Mouse (Mus musculus) layer of hippocampus, adult 9-11 months (tissue): ENCODE measurements around the gene Casp7.

Source experiments
- DNase-seq: peaks from one replicate; pipeline ENCODE4 v3.0.0; 2022

Casp7 gene

DNA sequence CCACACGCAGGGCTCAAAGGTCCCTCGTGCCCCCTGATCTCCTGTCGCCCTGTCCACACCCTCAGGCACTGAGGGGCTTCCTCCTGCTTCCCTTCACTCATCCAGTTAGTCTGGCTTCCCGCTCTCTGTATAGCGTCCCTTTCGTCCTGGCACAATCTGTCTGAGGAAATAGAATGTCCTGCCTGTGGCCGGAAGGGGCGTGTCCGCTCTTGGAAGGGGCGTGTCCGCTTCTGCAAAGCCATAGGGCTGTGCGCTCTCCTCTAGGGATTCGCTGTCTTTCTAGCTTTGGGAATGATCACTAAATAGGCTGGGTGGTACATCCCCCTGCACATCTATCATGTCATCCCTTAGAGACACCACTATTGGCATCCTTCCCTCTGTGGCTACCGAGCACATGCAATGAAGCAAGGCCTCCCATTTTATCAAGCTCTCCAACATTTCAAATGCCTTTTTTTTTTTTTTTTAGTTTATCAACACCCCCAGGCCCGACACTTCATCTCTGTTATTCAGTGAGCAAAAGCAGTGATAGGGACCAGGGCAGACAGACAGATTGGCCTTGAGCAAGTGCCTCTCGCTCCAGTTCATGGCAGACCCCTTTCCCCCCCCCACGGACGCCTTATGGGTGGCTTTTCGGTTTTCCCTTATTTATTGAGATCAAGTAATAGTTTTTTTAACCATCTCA lies 78.1 kb downstream of the Casp7 start:
- DNase-seq = no peak

DNA sequence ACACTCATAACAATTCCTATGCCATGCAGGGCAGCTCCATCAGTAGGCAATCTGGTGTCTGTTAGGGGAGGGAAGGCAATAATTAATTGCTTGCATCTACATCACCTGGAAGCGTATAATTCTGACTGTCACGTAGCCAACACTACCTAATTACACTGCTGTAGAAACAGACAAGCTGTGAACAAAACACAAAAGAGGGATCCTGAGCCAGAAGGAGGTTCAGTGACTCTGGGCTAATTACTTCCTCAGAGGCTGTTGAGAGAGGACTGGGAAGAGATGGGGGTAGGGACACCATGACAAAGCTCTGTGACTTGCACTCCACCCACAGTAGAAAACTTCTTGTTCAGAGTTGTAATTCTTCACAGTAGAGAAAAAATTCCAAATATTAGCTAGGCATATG lies 79.6 kb downstream of the Casp7 start:
- peak; percentile 21 for DNase-seq

DNA sequence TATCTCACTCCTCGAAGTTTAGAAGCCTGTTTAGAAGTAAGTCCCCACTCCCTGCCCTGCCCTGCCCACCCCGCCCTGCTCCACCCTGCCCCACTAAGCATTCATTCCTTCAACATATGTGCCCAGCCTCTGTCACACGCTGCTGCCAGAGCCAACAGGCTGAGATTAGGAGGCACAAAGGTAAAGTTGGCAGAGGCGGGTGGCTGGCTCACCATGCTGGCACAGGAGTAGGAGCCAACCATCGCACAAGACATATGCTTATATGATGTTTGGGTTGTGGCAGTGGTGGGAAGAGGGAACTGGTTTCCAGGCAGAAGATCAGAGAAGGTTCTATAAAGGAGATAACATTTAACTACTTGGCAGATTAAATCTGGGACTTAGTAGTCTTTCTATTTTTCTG lies 80.3 kb downstream of the Casp7 start:
- DNase-seq = no peak

DNA sequence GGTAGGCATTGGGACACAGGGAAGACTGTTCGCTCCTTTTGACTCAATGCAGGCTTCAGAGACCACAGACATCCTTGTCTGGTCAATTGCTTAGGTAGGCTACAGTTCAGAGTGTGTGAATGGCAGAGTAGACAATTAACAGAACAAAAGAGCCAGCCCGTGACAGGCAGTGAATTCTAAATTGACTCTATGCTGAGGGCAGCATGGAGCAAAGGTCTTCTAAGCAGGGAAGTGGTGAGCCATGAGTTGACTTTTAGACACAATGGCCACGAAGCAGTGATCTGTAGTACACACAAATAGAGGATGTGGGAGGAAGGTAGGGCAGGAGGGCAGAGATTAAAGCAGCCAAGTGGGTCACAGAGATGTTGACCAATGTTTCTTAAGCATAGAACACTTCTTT lies 80.9 kb downstream of the Casp7 start:
- no peak for DNase-seq

DNA sequence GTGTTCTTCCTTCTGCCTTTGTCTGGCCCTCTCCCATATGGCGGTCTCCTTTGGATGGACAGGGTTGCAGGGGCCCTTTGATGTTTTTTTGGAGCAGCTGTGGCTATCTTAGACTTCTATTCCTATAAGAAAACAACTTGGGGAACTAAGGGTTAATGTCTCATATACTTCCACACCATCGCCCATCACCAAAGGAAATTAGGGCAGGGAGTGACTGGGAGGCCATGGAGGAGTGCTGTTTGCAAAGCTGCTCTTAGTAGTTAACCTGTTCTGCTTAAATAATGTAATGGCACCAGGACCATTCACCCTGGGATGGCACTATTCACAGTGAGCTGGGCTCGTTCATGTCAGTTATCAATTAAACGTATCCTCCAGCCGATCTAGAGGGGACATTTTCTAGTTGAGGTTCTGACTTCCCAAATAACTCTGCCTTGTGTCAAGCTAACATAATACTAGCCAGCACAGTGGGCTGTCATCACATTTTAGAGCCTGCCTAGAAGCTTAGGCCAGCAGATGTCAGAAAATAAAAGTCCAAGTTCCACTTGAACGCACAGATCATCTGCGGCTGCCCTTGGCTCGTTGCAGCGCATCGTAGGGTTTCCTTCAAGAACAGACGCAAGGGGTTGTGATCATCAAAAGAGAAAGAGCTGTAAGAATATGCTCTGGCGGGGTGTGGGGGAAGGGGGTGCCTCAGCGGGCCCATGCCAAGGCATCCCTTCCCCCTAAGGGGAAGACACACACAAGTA lies 87.9 kb downstream of the Casp7 start:
- DNase-seq = no peak

DNA sequence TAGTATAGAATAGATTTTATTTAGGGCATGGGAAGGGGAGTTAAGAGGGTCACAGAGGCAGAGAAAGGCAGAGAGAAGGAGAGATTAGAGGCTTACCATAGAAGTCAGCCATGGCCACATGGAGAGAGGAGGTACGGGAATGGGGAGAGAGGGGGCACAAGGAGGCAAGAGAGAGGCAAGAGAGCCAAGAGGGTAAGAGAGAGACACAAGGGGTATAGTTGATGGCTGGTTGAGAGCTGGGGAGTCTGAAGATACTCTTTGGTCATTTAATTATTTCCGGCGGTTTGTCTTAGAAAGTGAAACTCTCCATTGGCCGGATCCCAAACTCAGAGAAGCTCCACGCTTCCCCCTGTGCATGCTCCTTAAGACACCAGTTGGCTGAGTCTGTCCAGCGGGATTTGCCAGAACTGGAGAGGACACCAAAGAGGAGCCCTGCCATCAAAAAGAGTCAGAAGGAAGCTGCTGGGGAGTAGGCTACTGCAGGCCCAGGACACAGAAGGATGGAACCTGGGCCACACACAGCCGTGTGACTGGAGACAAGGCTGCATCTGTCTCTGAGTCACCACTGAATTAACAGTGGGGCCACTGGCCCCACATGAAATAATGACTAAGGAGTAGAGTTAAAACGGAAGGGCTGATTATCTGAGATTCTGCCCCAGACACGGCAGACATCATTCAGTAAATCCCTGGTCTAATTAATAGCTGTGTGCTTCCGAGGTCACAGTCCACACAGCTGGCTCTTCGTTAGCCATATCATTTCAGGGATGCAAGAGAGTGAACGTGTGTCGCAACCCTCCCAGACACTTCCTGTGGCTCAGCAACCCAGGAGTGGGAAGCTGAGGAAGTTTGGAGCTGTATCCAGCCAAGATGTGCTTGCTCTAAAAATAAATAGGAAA lies 88.7 kb downstream of the Casp7 start:
- DNase-seq = no peak

DNA sequence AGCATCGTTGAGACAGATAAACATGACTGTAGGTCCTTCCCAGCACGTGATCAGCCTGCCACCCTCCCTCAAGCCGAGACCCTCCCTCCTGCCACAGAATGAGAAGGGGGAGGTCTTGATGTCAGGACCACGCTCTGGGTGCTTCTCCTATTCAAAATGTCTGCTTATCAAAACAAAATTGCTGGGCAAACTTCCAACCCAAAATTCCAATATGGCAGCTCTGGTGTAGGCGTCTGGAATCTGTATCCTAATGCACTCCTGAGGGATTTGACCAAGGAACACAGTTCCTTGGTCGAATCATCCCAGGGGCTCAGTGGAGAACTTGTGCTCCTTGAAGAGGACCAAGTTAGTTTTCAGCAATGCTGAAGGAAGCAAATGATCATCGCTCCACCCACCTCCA lies 90.0 kb downstream of the Casp7 start:
- DNase-seq = no peak

DNA sequence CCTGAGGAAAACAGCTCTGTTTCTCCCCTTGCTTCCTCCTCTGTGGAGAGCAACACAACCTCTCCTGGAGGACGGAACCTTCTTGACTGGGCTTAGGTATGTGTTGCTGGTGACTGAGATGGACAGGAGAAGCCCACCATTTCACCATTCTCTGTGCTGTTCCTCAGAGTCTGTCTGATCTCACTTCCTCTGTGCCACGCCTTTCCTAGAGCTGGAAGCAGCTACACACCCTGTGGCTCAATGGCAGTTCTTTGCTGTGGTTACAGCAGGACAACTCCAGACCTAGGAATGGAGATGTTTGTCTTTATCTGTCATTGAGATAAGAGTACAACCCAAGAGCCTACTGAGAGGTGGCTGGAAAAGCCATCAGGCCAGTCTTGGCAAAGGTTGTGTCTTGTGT lies 90.4 kb downstream of the Casp7 start:
- no peak for DNase-seq

DNA sequence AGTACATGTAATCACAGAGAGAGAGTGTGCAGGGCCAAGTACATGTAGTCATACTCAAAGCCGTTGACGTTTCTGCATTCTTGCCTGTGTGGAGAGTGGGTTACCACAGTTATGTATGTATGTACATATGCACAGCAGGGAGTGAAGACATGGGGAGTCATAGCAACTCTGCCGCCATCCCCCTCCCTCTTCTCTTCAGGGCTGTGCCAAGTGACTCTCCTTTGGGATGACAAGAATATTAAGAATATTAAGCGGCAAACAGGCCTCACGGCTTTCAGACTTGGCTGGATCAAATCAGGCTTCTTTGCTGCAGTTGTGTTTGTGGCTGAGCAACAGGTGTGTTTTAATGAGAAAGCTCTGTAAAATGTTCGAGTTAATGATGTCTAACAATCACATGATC lies 92.7 kb downstream of the Casp7 start:
- no peak for DNase-seq
